Mouse (Mus musculus): ENCODE data around the gene Gm49369. TPM values are rescaled to one million over a fixed set of nuclear protein-coding genes. Genes with fewer than 3 reads are reported as not detected.
"Not testable (repeated sequence)": the region's sequence is repeated elsewhere in the genome, so short reads cannot be mapped to it uniquely, and the experiment has no call there.

The Gm49369 gene
- polyA plus RNA-seq, 1 experiment from 2014 or later, result 4.4 TPM

DNA sequence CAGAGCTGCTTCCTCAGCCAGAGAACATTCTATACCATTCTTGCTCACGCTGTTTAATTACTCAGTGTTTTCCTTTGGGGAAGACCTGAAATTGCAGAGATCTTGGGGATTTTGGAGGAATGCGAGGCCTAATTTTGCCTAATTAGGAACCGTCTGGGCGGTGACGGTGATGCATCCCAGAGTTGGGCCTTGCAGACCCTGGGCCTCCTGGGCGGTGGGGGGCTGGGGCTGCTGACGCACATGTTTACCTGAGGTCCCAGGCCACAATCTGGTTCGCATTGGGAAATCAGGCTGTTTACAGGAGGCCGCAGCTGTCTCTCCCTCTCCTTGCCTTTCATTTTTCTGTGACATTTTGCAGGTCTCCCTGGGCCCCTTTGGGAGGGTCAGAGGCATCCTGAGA is 49.7 kb downstream of the Gm49369 start:
- H3K9ac ChIP-seq; ATAC-seq (replicated peaks); H3K4me1 ChIP-seq; H3K9me3 ChIP-seq; H3K4me2 ChIP-seq; H3K36me3 ChIP-seq (replicated peaks); H3K27me3 ChIP-seq (replicated peaks); H3K27ac ChIP-seq; H3K4me3 ChIP-seq: not testable (repeated sequence)
- WGBS, result 77% methylated on average over 5 of the region's 9 CpGs

DNA sequence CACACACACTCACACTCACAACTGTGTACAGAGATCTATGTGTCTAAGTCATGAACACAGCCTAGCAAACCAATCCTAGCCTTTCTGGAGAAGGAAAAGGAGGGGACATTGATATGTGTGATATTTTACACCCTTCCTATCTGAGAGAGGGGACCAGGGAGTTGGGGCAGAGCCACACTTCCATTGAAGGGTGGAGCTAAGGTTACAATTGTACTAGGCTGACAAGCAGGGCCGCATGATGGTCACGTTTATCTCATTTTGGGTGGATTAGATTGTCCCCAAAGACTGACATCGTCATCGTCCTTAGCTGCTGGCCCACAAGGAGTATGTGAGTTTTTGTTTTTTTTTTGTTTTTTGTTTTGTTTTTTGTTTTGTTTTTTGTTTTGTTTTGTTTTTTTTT is 51.2 kb downstream of the Gm49369 start:
- no peaks in the 10 kb centered on the region for H3K4me1 ChIP-seq
- H3K4me2 ChIP-seq, result no peak overlapping the region
- no peaks in the 10 kb centered on the region for H3K9me3 ChIP-seq
- no peaks in the 10 kb centered on the region for H3K27me3 ChIP-seq (replicated peaks)
- no peak overlapping the region for H3K9ac ChIP-seq
- no peak for ATAC-seq (replicated peaks)
- no peak overlapping the region for H3K27ac ChIP-seq
- H3K4me3 ChIP-seq, result no peak overlapping the region
- no peaks in the 10 kb centered on the region for H3K36me3 ChIP-seq (replicated peaks)
- WGBS, result 92% methylated on average over 4 of the region's 4 CpGs

DNA sequence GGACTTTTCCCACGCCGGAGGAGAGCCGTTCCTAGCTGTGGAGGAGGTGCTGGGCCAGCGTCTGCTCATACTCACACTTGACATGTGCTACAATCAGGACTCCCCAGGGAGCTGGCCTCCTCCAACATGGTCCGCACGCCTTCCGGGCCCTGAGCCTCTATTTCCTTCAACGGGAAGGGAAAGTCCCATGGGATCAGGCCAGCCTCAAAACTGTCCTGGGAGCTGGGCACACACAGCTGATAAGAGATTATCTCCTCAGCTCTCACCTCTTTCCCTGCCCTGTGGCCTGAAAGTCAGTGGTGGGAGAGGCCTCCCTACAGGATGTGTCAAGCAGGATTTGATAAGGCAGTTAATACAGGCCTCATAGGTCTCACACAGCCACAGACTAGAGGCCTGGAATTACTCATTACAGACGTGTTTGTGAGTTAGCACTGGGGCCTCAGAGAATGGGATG is 52.2 kb downstream of the Gm49369 start:
- H3K9me3 ChIP-seq, result no peaks in the 10 kb centered on the region
- WGBS, result 72% methylated on average over 9 of the region's 9 CpGs
- H3K4me2 ChIP-seq, result no peak overlapping the region
- H3K4me1 ChIP-seq, result no peaks in the 10 kb centered on the region
- no peak overlapping the region for H3K27ac ChIP-seq
- no peaks in the 10 kb centered on the region for H3K36me3 ChIP-seq (replicated peaks)
- H3K4me3 ChIP-seq, result no peak overlapping the region
- H3K27me3 ChIP-seq (replicated peaks), result no peaks in the 10 kb centered on the region
- H3K9ac ChIP-seq, result no peak overlapping the region
- ATAC-seq (replicated peaks), result no peak

DNA sequence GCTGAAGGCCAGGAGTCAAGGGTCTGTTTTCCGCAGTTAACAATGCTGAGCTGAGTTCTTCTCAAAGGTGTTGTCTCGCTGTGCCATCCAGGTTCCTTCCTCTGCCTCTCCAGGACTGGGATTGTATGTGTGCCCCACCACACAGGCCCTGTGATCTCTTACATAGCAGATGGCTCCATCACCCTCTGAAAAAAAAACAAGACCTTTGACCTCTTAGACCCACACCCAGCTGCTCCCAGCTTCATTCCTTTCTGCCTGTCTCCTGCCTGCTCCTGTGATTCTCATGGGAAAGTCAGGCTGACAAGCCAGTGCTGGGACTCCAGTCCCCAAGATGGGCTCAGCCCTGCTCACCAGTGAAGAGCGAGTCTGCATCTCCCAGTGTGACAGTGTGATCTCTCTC is 54.0 kb downstream of the Gm49369 start:
- Histone ChIP-seq H3K4me3 (no peak overlapping the region), H3K4me1 (no peaks in the 10 kb centered on the region), H3K4me2 (no peak overlapping the region), H3K27ac (no peak overlapping the region), H3K9me3 (no peaks in the 10 kb centered on the region), H3K9ac (no peak overlapping the region), H3K36me3 (replicated peaks) (no peaks in the 10 kb centered on the region), H3K27me3 (replicated peaks) (no peaks in the 10 kb centered on the region)
- ATAC-seq (replicated peaks), result no peak
- 66% methylated on average over 3 of the region's 3 CpGs for WGBS

DNA sequence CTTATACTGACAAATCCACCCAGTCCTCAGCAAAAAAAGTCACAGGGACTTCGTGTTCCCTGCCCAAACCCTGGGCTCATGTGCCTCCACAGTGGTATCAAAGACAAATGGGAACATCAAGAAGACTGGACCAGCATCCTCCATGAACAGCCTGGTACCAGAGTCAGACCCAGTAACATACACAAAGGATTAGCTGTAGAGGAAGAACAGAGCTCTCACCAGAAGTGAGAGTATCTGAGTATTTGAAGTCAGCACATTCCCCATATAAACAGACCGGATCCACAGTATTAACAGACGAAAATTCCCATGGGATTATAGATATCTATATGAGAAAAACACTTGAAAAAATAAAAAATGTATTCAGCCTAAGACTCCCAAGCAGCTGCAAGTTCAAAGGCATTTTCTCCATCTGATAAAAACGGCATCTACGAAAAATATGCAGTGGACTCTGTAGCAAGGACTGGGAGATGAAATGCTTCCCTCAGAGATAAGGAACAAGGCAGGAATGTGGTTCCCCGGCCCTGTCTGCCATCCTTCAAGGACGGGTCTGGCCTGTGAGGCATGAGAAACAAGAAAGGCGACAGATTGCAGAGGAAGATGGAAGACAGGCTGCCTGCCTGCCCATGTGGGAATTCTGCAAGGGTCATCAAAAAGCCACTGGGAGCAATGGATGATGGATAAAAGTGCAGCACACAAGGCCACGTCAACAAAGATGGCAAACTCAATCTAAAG is 55.6 kb downstream of the Gm49369 start:
- no peak overlapping the region for H3K4me2 ChIP-seq
- ATAC-seq (replicated peaks), result no peak
- no peak overlapping the region for H3K27ac ChIP-seq
- H3K9me3 ChIP-seq, result no peaks in the 10 kb centered on the region
- no peaks in the 10 kb centered on the region for H3K4me1 ChIP-seq
- 71% methylated on average over 9 of the region's 9 CpGs for WGBS
- H3K36me3 ChIP-seq (replicated peaks), result no peaks in the 10 kb centered on the region
- no peak overlapping the region for H3K4me3 ChIP-seq
- no peak overlapping the region for H3K9ac ChIP-seq
- H3K27me3 ChIP-seq (replicated peaks), result no peaks in the 10 kb centered on the region

DNA sequence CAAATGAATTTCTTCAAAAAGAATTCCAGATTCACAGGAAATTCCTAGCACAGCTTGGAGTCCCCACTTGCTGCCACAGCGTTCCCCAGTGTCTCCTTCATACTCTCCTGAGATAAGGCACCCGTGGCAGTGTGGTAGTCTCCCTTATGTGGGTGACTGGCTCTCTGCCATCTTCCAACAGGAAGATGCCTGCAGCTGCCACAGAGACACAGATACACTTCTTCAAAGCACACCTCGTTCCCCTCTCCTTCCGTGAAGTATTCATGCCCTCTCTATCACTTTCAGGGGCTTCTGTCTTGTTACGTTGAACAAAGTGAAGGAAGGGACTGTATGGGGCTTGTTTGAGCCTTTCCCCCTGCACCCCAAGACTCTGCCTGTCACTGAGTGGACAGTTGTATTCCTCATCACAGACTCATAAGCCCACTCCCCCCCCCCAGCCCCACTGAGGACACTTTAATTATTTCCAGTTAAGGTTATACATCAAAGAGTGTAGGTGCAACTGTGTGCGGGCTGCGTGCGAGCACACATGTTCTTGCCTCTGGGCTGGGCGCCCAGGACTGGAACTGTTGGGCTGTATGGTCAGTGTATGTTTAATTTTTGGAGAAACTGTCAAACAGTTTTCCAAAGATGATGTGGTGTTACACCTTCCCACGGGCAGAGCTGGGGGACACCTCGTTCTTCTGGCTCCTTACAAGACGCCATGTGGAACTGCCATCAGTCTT is 58.9 kb downstream of the Gm49369 start:
- WGBS, result 87% methylated on average over 12 of the region's 12 CpGs
- no peak overlapping the region for H3K4me2 ChIP-seq
- no peaks in the 10 kb centered on the region for H3K27me3 ChIP-seq (replicated peaks)
- no peaks in the 10 kb centered on the region for H3K36me3 ChIP-seq (replicated peaks)
- no peak overlapping the region for H3K4me3 ChIP-seq
- ATAC-seq (replicated peaks), result no peak
- no peak overlapping the region for H3K9ac ChIP-seq
- no peak overlapping the region for H3K27ac ChIP-seq
- H3K9me3 ChIP-seq, result no peaks in the 10 kb centered on the region
- H3K4me1 ChIP-seq, result no peaks in the 10 kb centered on the region

DNA sequence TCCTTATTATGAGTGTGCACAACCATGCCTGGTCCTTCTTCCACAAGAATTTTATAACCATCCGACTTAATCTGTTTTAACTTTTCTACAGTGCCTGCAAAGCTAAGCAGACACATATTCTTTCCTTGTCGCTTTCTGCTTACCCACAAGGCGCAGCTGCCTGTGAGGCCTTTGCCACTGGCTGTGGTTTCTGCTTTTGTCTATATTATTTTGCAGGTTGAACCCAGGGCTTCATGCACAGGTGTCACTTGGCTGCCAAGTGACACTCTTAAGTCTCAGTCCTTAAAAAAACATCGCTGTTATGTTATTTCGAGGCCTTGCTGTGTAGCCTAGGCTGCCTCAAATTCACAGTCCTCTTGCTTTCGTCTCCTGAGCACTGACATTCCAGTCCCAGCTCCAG is 59.8 kb downstream of the Gm49369 start:
- H3K9me3 ChIP-seq, result no peaks in the 10 kb centered on the region
- H3K4me3 ChIP-seq, result no peak overlapping the region
- H3K4me2 ChIP-seq, result no peak overlapping the region
- no peak overlapping the region for H3K9ac ChIP-seq
- ATAC-seq (replicated peaks), result no peak
- WGBS, result 93% methylated on average over 6 of the region's 6 CpGs
- no peak overlapping the region for H3K27ac ChIP-seq
- no peaks in the 10 kb centered on the region for H3K27me3 ChIP-seq (replicated peaks)
- H3K36me3 ChIP-seq (replicated peaks), result no peaks in the 10 kb centered on the region
- no peaks in the 10 kb centered on the region for H3K4me1 ChIP-seq

DNA sequence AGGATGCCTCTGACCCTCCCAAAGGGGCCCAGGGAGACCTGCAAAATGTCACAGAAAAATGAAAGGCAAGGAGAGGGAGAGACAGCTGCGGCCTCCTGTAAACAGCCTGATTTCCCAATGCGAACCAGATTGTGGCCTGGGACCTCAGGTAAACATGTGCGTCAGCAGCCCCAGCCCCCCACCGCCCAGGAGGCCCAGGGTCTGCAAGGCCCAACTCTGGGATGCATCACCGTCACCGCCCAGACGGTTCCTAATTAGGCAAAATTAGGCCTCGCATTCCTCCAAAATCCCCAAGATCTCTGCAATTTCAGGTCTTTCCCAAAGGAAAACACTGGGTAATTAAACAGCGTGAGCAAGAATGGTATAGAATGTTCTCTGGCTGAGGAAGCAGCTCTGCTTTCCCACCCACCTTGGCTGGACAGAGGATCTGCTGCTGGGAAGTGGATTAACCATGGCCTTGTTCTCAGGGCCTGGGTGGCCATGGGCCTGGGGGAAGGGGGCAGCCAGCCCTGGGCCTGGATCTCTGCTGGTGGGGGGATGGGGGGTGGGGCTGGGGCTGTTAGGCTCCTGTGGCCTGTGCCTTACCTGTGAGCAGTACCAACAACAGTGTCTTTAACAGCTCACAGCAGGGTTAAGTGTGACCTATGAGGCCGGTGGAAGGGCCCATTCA is 60.7 kb downstream of the Gm49369 start:
- H3K9me3 ChIP-seq; H3K4me1 ChIP-seq; ATAC-seq (replicated peaks); H3K36me3 ChIP-seq (replicated peaks); H3K27ac ChIP-seq; H3K4me3 ChIP-seq; H3K9ac ChIP-seq; H3K4me2 ChIP-seq; H3K27me3 ChIP-seq (replicated peaks): not testable (repeated sequence)
- WGBS, result 66% methylated on average over 5 of the region's 10 CpGs

Other genes starting within 250 kb of the Gm49369 start
- not detected in 2 replicates for gene Gm39115, start 246.6 kb downstream of the Gm49369 start, polyA plus RNA-seq (2015; fragmentation: Nextera tagmentation; extraction: Ambion mirVana)
- gene Gm45337, start 238.1 kb downstream of the Gm49369 start, polyA plus RNA-seq (2015; fragmentation: Nextera tagmentation; extraction: Ambion mirVana), result not detected in 2 replicates
- not detected in 2 replicates for gene Gm29735, start 225.6 kb downstream of the Gm49369 start, polyA plus RNA-seq (2015; fragmentation: Nextera tagmentation; extraction: Ambion mirVana)
- not detected in 2 replicates for gene Gm4553, start 216.9 kb downstream of the Gm49369 start, polyA plus RNA-seq (2015; fragmentation: Nextera tagmentation; extraction: Ambion mirVana)
- gene Krtap5-2, start 206.7 kb downstream of the Gm49369 start, polyA plus RNA-seq (2015; fragmentation: Nextera tagmentation; extraction: Ambion mirVana), result not detected in 2 replicates
- not detected in 2 replicates for gene Gm10153, start 192.3 kb downstream of the Gm49369 start, polyA plus RNA-seq (2015; fragmentation: Nextera tagmentation; extraction: Ambion mirVana)
- gene Krtap5-3, start 181.3 kb downstream of the Gm49369 start, polyA plus RNA-seq (2015; fragmentation: Nextera tagmentation; extraction: Ambion mirVana), result not detected in 2 replicates
- gene Gm7579, start 170.8 kb downstream of the Gm49369 start, polyA plus RNA-seq (2015; fragmentation: Nextera tagmentation; extraction: Ambion mirVana), result not detected in 2 replicates
- not detected in 2 replicates for gene Krtap5-5, start 152.7 kb downstream of the Gm49369 start, polyA plus RNA-seq (2015; fragmentation: Nextera tagmentation; extraction: Ambion mirVana)
- gene Gm40460, start 141.6 kb downstream of the Gm49369 start, polyA plus RNA-seq (2015; fragmentation: Nextera tagmentation; extraction: Ambion mirVana), result not detected in 2 replicates
- gene Gm2431, start 124.3 kb downstream of the Gm49369 start, polyA plus RNA-seq (2015; fragmentation: Nextera tagmentation; extraction: Ambion mirVana), result not detected in 2 replicates
- not detected in 2 replicates for gene Gm4559, start 108.3 kb downstream of the Gm49369 start, polyA plus RNA-seq (2015; fragmentation: Nextera tagmentation; extraction: Ambion mirVana)
- gene Krtap5-1, start 85.5 kb downstream of the Gm49369 start, polyA plus RNA-seq (2015; fragmentation: Nextera tagmentation; extraction: Ambion mirVana), result not detected in 2 replicates
- gene Krtap5-4, start 79.1 kb downstream of the Gm49369 start, polyA plus RNA-seq (2015; fragmentation: Nextera tagmentation; extraction: Ambion mirVana), result not detected in 2 replicates
- gene Ifitm10, start 8.9 kb downstream of the Gm49369 start, polyA plus RNA-seq (2015; fragmentation: Nextera tagmentation; extraction: Ambion mirVana), result 9.5 and 10.1 TPM in 2 replicates
- gene Ctsd, start 5.4 kb upstream of the Gm49369 start, polyA plus RNA-seq (2015; fragmentation: Nextera tagmentation; extraction: Ambion mirVana), result 254 and 288 TPM in 2 replicates
- gene Syt8, start 52.2 kb upstream of the Gm49369 start, polyA plus RNA-seq (2015; fragmentation: Nextera tagmentation; extraction: Ambion mirVana), result not detected in 2 replicates
- 0.25 and 0.74 TPM in 2 replicates for gene Tnni2, start 59.1 kb upstream of the Gm49369 start, polyA plus RNA-seq (2015; fragmentation: Nextera tagmentation; extraction: Ambion mirVana)
- 3.7 and 5.4 TPM in 2 replicates for gene Lsp1, start 78.1 kb upstream of the Gm49369 start, polyA plus RNA-seq (2015; fragmentation: Nextera tagmentation; extraction: Ambion mirVana)
- gene Tnnt3, start 116.2 kb upstream of the Gm49369 start, polyA plus RNA-seq (2015; fragmentation: Nextera tagmentation; extraction: Ambion mirVana), result 1.6 TPM in 2 replicates
- gene Mrpl23, start 150.0 kb upstream of the Gm49369 start, polyA plus RNA-seq (2015; fragmentation: Nextera tagmentation; extraction: Ambion mirVana), result 22.4 and 24.0 TPM in 2 replicates

Data from midbrain, embryonic 15.5 days (tissue).